Mouse (Mus musculus) hindbrain, embryonic 15.5 days (tissue): ENCODE data around the gene Smarcd2. TPM values are rescaled to one million over a fixed set of nuclear protein-coding genes. Genes with fewer than 3 reads are reported as not detected.
"Not testable (repeated sequence)": the region's sequence is repeated elsewhere in the genome, so short reads cannot be mapped to it uniquely, and the experiment has no call there.

Experiments used
- ATAC-seq: fragments of 200-750 bp; cut with Nextera tagmentation; 2 replicates; pipeline ENCODE4 v1.8.0; 2017; ENCODE audit warnings: low read depth, moderate number of reproducible peaks, moderate TSS enrichment; ENCODE audit not compliant: low FRiP score
- H3K27ac ChIP-seq: fragments of 300-500 bp; sonication (generic); replicated peaks from 2 replicates; pipeline ENCODE4 v1.5.1; 2015; ENCODE audit warnings: mild to moderate bottlenecking, inconsistent platforms
- H3K27me3 ChIP-seq: fragments of 300-500 bp; sonication (generic); 2 replicates; pipeline ENCODE4 v1.6.1; 2015; ENCODE audit warnings: control low read depth, inconsistent platforms
- H3K36me3 ChIP-seq: fragments of 300-500 bp; sonication (generic); 2 replicates; pipeline ENCODE4 v1.6.1; 2015; ENCODE audit warnings: control low read depth, inconsistent platforms
- H3K4me1 ChIP-seq: fragments of 300-500 bp; sonication (generic); replicated peaks from 2 replicates; pipeline ENCODE4 v1.6.1; 2015; ENCODE audit warnings: control low read depth, inconsistent platforms
- H3K4me2 ChIP-seq: fragments of 300-500 bp; sonication (generic); 2 replicates; pipeline ENCODE4 v1.6.1; 2015; ENCODE audit warnings: moderate library complexity, mild to moderate bottlenecking, inconsistent platforms
- H3K4me3 ChIP-seq: fragments of 300-500 bp; sonication (generic); 2 replicates; pipeline ENCODE4 v1.5.1; 2015; ENCODE audit warnings: mild to moderate bottlenecking, inconsistent platforms
- H3K9ac ChIP-seq: fragments of 300-500 bp; sonication (generic); 2 replicates; pipeline ENCODE4 v1.6.1; 2015; ENCODE audit warnings: inconsistent platforms
- H3K9me3 ChIP-seq: fragments of 300-500 bp; sonication (generic); 2 replicates; pipeline ENCODE4 v1.6.1; 2016; ENCODE audit warnings: control low read depth, inconsistent platforms
- WGBS: fragments of 180-500 bp; shearing (Covaris S2); methylation state at CpG from one replicate; pipeline ENCODE4 v1.1.7; 2015; 5-methylcytosine and 5-hydroxymethylcytosine counted together
- polyA plus RNA-seq: library from polyadenylated mRNA; unstranded; fragments of >200 nt; fragmentation: Nextera tagmentation; extraction: Ambion mirVana; gene quantifications from 2 replicates; pipeline ENCODE4 v1.2.1, GENCODE M21; 2015

Smarcd2 gene
- polyA plus RNA-seq, 1 experiment from 2014 or later: 11.6 TPM

GRCm38 (mm10) chr11:106263963-106264362 lies 8.8 kb downstream of the Smarcd2 start:
- Histone ChIP-seq H3K9me3 (no peaks in the 10 kb centered on the region), H3K27ac (no peak overlapping the region), H3K4me2 (no peak overlapping the region), H3K36me3 (peaks cover 72% of the 10 kb centered on the region), H3K4me3 (no peak overlapping the region), H3K9ac (no peak overlapping the region), H3K27me3 (no peaks in the 10 kb centered on the region), H3K4me1 (peaks cover 19% of the 10 kb centered on the region)
- WGBS: 91% methylated on average over 9 of the region's 9 CpGs
- no peak for ATAC-seq

GRCm38 (mm10) chr11:106260826-106261450 lies 11.8 kb downstream of the Smarcd2 start:
- Histone ChIP-seq H3K4me3 (no peak overlapping the region), H3K27me3 (no peaks in the 10 kb centered on the region), H3K9me3 (no peaks in the 10 kb centered on the region), H3K4me2 (no peak overlapping the region), H3K27ac (no peak overlapping the region), H3K36me3 (peaks cover 65% of the 10 kb centered on the region), H3K9ac (no peak overlapping the region), H3K4me1 (peaks cover 14% of the 10 kb centered on the region)
- 89% methylated on average over 14 of the region's 14 CpGs for WGBS
- ATAC-seq: no peak

- WGBS: 70% methylated on average over 5 of the region's 5 CpGs
- Histone ChIP-seq H3K4me1 (peaks cover 24% of the 10 kb centered on the region), H3K36me3 (peaks cover 46% of the 10 kb centered on the region), H3K4me2 (peak overlapping the region; percentile 97), H3K27me3 (no peaks in the 10 kb centered on the region), H3K9me3 (no peaks in the 10 kb centered on the region), H3K4me3 (peak overlapping the region; percentile 94), H3K27ac (no peak overlapping the region; the same call in 1 of the 2 replicates), H3K9ac (peak overlapping the region; percentile 92)
- no peak for ATAC-seq
Observed at GRCm38 (mm10) chr11:106256775-106257174, 16.0 kb downstream of the Smarcd2 start.

DNA sequence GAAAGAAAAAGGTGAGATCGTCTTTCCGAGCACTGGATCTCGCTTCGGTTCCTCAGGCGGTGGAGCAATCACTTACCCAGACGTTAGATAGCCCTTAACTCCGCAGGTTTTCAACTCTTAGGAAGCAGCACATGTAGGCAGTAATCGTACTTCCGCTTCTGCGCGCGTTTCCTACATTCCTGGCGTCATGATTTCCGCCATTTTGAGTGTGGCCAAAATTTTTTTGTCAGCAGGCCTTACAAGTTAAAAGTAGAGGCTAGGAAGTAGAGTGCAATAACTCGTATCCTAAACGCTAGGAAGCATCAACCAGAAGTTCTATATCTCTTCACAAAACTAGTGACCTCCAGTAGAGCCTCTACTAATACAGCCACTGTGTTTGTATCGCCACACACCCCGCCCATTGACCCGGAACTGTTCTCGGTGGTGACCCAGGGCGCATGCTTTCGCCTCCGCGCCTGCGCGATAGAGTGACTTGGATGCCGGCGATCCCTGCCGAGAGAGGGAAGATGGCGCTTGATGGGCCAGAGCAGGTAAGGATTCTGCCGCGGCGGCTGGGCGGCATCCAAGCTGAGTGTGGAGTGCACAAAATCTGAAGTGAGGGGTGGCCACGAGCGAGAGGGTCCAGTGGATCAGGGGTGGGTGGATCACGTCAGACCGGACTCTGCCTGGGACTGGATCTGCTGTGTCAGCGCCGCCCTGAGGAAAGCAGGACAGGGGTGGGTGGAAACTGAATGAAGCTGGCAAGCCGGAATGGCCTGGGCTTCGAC lies 16.9 kb downstream of the Smarcd2 start, which contains the start of the genes Ftsj3 and Psmc5:
TSS of gene Ftsj3 (minus strand) at position 395 of the 767 bp plus-strand sequence.
TSS of gene Psmc5 (plus strand) at position 470 of the 767 bp plus-strand sequence.
- Histone ChIP-seq H3K4me3 (peak within 1 kb of the TSS; percentile 94), H3K36me3 (peaks cover 46% of the 10 kb centered on the region), H3K4me2 (peak within 1 kb of the TSS; percentile 97), H3K9me3 (no peaks in the 10 kb centered on the region), H3K4me1 (peaks cover 24% of the 10 kb centered on the region), H3K9ac (peak within 1 kb of the TSS; percentile 92), H3K27ac (peak within 1 kb of the TSS; percentile 91), H3K27me3 (no peaks in the 10 kb centered on the region)
- ATAC-seq: peak; percentile 96
- WGBS: under 1% methylated on average over 42 of the region's 42 CpGs

GRCm38 (mm10) chr11:106255174-106255573 lies 17.6 kb downstream of the Smarcd2 start:
- WGBS: 4% methylated on average over 22 of the region's 22 CpGs
- Histone ChIP-seq H3K4me3 (peak overlapping the region; percentile 94), H3K9me3 (no peaks in the 10 kb centered on the region), H3K36me3 (peaks cover 49% of the 10 kb centered on the region), H3K27ac (peak overlapping the region; percentile 91; the same call in 1 of the 2 replicates), H3K9ac (peak overlapping the region; percentile 92), H3K4me2 (peak overlapping the region; percentile 97), H3K27me3 (no peaks in the 10 kb centered on the region), H3K4me1 (peaks cover 24% of the 10 kb centered on the region)
- ATAC-seq: no peak

GRCm38 (mm10) chr11:106254767-106255166 lies 18.0 kb downstream of the Smarcd2 start:
- Histone ChIP-seq H3K27ac (no peak overlapping the region), H3K9ac (peak overlapping the region; percentile 92; the same call in 1 of the 2 replicates), H3K4me3 (peak overlapping the region; percentile 94), H3K9me3 (no peaks in the 10 kb centered on the region), H3K27me3 (no peaks in the 10 kb centered on the region), H3K4me1 (peaks cover 24% of the 10 kb centered on the region), H3K4me2 (peak overlapping the region; percentile 97), H3K36me3 (peaks cover 53% of the 10 kb centered on the region)
- ATAC-seq: no peak
- WGBS: 16% methylated on average over 2 of the region's 2 CpGs

GRCm38 (mm10) chr11:106249326-106249725 lies 23.4 kb downstream of the Smarcd2 start:
- Histone ChIP-seq H3K36me3 (peaks cover 93% of the 10 kb centered on the region), H3K9me3 (no peaks in the 10 kb centered on the region), H3K9ac (no peak overlapping the region), H3K27me3 (no peaks in the 10 kb centered on the region), H3K4me3 (no peak overlapping the region), H3K27ac (no peak overlapping the region), H3K4me1 (0 out of 2 replicates have a peak, but pooled peaks cover under 1% of the 10 kb centered on the region), H3K4me2 (no peak overlapping the region)
- WGBS: 92% methylated on average over 7 of the region's 7 CpGs
- ATAC-seq: no peak

GRCm38 (mm10) chr11:106246834-106247233 lies 25.9 kb downstream of the Smarcd2 start:
- H3K4me1 ChIP-seq: no peaks in the 10 kb centered on the region
- peaks cover 96% of the 10 kb centered on the region for H3K36me3 ChIP-seq
- H3K4me3 ChIP-seq: no peak overlapping the region
- H3K27ac ChIP-seq: no peak overlapping the region
- 96% methylated on average over 1 of the region's 1 CpGs for WGBS
- H3K27me3 ChIP-seq: no peaks in the 10 kb centered on the region
- H3K9ac ChIP-seq: no peak overlapping the region
- ATAC-seq: no peak
- H3K4me2 ChIP-seq: no peak overlapping the region
- H3K9me3 ChIP-seq: no peaks in the 10 kb centered on the region

GRCm38 (mm10) chr11:106233978-106234377 lies 38.8 kb downstream of the Smarcd2 start:
- H3K4me2 ChIP-seq, ATAC-seq, H3K27me3 ChIP-seq, H3K27ac ChIP-seq, H3K4me3 ChIP-seq, H3K9ac ChIP-seq, H3K4me1 ChIP-seq, H3K9me3 ChIP-seq: not testable (repeated sequence)
- H3K36me3 ChIP-seq: peaks cover 65% of the 10 kb centered on the region
- 81% methylated on average over 8 of the region's 8 CpGs for WGBS

DNA sequence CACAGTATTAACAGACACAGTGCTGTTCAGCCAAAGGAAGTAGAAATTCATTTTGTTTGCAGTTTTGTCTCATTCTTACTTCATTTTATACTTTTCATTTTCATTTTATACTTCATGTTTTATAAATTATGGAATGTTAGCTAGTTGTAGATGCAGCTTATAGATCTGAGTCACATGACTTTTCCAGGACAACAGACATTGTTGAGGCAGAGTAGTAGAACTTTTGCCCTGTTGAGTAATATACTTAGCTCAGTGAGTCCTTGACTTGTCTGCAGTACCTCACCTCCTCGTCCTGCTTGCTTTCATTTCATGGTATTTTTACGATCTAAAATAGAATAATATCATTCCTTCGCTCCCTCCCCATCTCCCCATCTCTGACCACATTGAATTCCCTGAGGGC lies 52.2 kb downstream of the Smarcd2 start:
- Histone ChIP-seq H3K4me3 (no peak overlapping the region), H3K4me1 (peaks cover 33% of the 10 kb centered on the region)
- 94% methylated on average over 3 of the region's 3 CpGs for WGBS

DNA sequence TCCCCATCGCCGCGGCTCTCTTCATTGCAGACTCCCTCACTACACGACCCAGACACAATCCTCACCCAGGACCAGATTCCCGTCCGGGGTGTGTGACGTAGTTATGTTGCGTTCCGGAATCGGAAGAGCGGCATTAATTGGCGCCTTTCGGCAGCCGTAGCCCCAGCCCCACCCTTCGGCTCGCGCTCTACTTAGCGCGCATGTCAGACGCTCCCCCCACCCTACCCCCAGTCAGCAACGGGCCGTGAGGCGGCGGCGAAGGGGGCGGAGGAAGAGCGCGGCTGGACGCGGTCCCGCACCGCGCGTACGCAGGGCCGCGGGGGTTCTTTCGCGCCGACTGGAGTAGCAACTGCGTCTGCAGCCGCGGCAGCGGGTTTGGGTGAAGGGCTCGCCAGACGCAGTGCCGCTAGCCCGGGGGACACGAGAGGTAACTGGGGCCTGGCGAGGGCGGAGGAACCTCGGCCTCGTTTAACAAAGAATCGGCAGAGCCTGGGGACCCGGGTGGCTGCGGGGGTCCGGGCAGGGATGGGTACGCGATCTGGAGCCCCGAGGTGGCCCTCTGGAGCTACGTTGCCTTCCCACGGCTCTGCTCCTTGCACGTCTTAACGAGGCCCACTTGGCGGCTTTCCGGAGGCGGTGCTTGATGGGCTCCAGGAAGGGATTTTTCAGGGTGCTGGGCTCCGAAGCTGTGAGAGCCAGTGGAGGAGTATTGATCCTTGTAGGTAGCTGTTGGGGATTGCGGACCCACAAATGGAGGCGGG lies 55.9 kb downstream of the Smarcd2 start, which contains the start of gene Ddx42:
TSS of gene Ddx42 (plus strand) at position 197 of the 761 bp plus-strand sequence.
- peak within 1 kb of the TSS; percentile 79 for H3K4me3 ChIP-seq
- H3K36me3 ChIP-seq: peaks cover 13% of the 10 kb centered on the region
- H3K4me1 ChIP-seq: peaks cover 51% of the 10 kb centered on the region
- ATAC-seq: peak; percentile 97
- peak within 1 kb of the TSS; percentile 66 for H3K4me2 ChIP-seq
- peak within 1 kb of the TSS; percentile 99 for H3K27ac ChIP-seq
- H3K9me3 ChIP-seq: no peaks in the 10 kb centered on the region
- H3K27me3 ChIP-seq: no peaks in the 10 kb centered on the region
- peak within 1 kb of the TSS; percentile 97 for H3K9ac ChIP-seq
- under 1% methylated on average over 69 of the region's 70 CpGs for WGBS

More for the DNA sequence above, 52.2 kb downstream of the Smarcd2 start:
- H3K27me3 ChIP-seq: no peaks in the 10 kb centered on the region
- H3K9me3 ChIP-seq: no peaks in the 10 kb centered on the region
- H3K36me3 ChIP-seq: peaks cover 15% of the 10 kb centered on the region
- H3K27ac ChIP-seq: no peak overlapping the region
- H3K9ac ChIP-seq: no peak overlapping the region
- no peak for ATAC-seq
- H3K4me2 ChIP-seq: no peak overlapping the region
